Mouse (Mus musculus) stomach, embryonic 16.5 days (tissue): Measurements from ENCODE around the gene Spon1. TPM values are rescaled to one million over a fixed set of nuclear protein-coding genes. Genes with fewer than 3 reads are reported as not detected.

Experiments
- ATAC-seq: fragments of 200-750 bp; cut with Nextera tagmentation; 2 replicates; pipeline ENCODE4 v1.8.0; 2017; ENCODE audit warnings: moderate number of reproducible peaks, moderate TSS enrichment; ENCODE audit not compliant: insufficient read depth, low FRiP score
- H3K27ac ChIP-seq: fragments of 300-500 bp; sonication (generic); 2 replicates; pipeline ENCODE4 v1.5.1; 2014; ENCODE audit warnings: low read length
- H3K27me3 ChIP-seq: fragments of 300-500 bp; sonication (generic); 2 replicates; pipeline ENCODE4 v1.6.1; 2014; ENCODE audit warnings: low read length, control low read depth, mixed read lengths; ENCODE audit not compliant: control insufficient read depth, insufficient read depth
- H3K36me3 ChIP-seq: fragments of 300-500 bp; sonication (generic); 2 replicates; pipeline ENCODE4 v1.6.1; 2014; ENCODE audit warnings: low read length; ENCODE audit not compliant: control insufficient read depth, insufficient read depth
- H3K4me1 ChIP-seq: fragments of 300-500 bp; sonication (generic); 2 replicates; pipeline ENCODE4 v1.6.1; 2014; ENCODE audit warnings: low read length, control low read depth, mixed read lengths; ENCODE audit not compliant: control insufficient read depth, insufficient read depth
- H3K4me2 ChIP-seq: fragments of 300-500 bp; sonication (generic); 2 replicates; pipeline ENCODE4 v1.6.1; 2014; ENCODE audit warnings: low read depth, low read length, mixed read lengths
- H3K4me3 ChIP-seq: fragments of 300-500 bp; sonication (generic); replicated peaks from 2 replicates; pipeline ENCODE4 v1.5.1; 2014; ENCODE audit warnings: mild to moderate bottlenecking, low read length
- H3K9ac ChIP-seq: fragments of 300-500 bp; sonication (generic); 2 replicates; pipeline ENCODE4 v1.6.1; 2014; ENCODE audit warnings: low read length
- H3K9me3 ChIP-seq: fragments of 300-500 bp; sonication (generic); replicated peaks from 2 replicates; pipeline ENCODE4 v1.6.1; 2016; ENCODE audit warnings: low read length, control low read depth; ENCODE audit not compliant: control insufficient read depth
- WGBS: fragments of 180-500 bp; shearing (Covaris S2); extraction: QIAGEN DNeasy Blood & Tissue Kit; methylation state at CpG from one replicate; pipeline ENCODE4 v1.1.7; 2014; 5-methylcytosine and 5-hydroxymethylcytosine counted together
- polyA plus RNA-seq: library from polyadenylated mRNA; unstranded; fragments of >200 nt; fragmentation: Nextera tagmentation; extraction: Ambion mirVana; gene quantifications from 2 replicates; pipeline ENCODE4 v1.2.1, GENCODE M21; 2015

Gene Spon1
- polyA plus RNA-seq, 1 experiment from 2014 or later, result 17.8 TPM

DNA sequence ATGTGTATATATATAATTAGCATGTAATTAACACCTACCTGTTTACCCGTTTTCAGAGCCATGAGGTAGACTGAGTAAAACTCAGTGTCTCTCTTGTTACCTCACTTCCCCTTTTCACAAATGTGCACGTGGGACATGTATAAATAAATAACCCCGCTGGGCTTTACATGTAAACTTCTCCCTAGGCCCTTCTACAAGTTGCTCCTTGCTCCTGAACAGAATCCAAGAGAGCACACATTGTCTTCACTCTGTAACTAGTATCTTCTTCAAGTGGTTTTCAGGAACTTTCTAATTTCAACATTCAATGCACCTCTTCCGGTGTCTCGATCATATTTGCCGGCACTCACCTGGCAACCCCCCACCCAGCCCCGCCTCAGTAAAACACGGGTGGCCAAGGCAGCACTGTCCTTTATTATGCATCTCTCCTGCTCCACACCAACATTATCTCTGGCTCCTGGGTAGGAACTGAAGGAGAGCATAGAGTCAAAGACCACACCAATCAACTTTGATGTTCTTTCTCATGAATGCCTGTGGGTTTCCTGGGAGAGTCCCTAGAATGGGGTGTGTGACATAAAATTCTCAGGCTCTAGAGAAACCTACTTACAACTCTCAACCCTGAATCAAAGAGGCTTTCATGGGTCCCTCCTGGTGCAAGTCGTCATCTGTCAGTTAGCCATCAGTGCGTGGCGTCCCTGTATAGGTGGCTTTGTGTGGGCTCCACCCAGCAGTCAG, 304.1 kb downstream of the Spon1 start:
- WGBS, result 79% methylated on average over 11 of the region's 11 CpGs

DNA sequence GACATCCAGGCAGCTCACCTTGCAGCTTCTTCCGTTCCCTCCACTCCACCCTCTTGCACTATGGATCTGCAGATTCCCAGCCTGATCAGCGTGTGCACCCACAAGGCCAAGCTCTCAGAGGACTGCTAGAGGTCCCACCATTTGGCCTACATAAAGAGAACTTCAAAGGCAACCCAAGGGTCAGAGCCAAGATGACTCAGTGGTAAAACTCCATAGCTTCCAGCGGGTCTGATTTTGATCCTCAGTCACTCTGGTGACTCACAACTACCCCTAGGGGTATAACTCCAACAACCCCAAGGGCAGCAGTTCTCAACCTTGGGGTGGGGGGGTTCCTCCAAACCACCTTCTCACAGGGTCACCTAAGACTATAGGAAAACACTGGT, 304.7 kb downstream of the Spon1 start:
- H3K4me2 ChIP-seq, result no peak overlapping the region
- H3K4me1 ChIP-seq, result peaks cover 24% of the 10 kb centered on the region
- no peaks in the 10 kb centered on the region for H3K27me3 ChIP-seq
- 81% methylated on average over 3 of the region's 3 CpGs for WGBS
- ATAC-seq, result no peak
- H3K9ac ChIP-seq, result no peak overlapping the region
- no peak overlapping the region for H3K27ac ChIP-seq
- no peaks in the 10 kb centered on the region for H3K9me3 ChIP-seq
- H3K4me3 ChIP-seq, result no peak overlapping the region
- no peaks in the 10 kb centered on the region for H3K36me3 ChIP-seq

More for the DNA sequence above, 304.1 kb downstream of the Spon1 start:
- no peak overlapping the region for H3K4me2 ChIP-seq
- H3K36me3 ChIP-seq, result no peaks in the 10 kb centered on the region
- no peak for ATAC-seq
- H3K4me3 ChIP-seq, result no peak overlapping the region
- no peaks in the 10 kb centered on the region for H3K27me3 ChIP-seq
- no peak overlapping the region for H3K9ac ChIP-seq
- no peak overlapping the region for H3K27ac ChIP-seq
- H3K4me1 ChIP-seq, result peaks cover 29% of the 10 kb centered on the region
- H3K9me3 ChIP-seq, result no peaks in the 10 kb centered on the region

DNA sequence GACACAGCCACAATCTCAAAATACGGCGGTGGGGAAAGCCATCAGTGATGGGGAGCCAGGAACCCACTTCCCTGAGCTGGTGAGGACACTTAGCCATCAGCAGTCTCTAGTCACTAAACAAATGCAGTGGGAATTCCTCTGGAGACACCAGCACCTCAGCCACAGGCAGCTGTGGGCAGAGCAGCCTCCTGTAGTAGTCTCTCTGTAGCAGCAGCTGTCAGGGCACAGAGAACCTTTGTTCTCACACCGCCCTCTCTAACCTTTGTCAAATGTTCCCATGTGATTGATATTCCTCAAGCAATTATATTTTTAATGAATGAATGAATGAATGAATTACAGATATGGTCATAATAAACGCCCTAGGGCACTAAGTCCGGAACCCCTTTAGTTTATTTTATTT, 305.6 kb downstream of the Spon1 start:
- Histone ChIP-seq H3K9me3 (no peaks in the 10 kb centered on the region), H3K36me3 (no peaks in the 10 kb centered on the region), H3K9ac (no peak overlapping the region; the same call in 1 of the 2 replicates), H3K4me1 (peaks cover 15% of the 10 kb centered on the region), H3K27me3 (no peaks in the 10 kb centered on the region), H3K4me3 (no peak overlapping the region), H3K4me2 (no peak overlapping the region), H3K27ac (peak overlapping the region; percentile 78; the same call in 1 of the 2 replicates)
- no peak for ATAC-seq
- 65% methylated on average over 5 of the region's 5 CpGs for WGBS

DNA sequence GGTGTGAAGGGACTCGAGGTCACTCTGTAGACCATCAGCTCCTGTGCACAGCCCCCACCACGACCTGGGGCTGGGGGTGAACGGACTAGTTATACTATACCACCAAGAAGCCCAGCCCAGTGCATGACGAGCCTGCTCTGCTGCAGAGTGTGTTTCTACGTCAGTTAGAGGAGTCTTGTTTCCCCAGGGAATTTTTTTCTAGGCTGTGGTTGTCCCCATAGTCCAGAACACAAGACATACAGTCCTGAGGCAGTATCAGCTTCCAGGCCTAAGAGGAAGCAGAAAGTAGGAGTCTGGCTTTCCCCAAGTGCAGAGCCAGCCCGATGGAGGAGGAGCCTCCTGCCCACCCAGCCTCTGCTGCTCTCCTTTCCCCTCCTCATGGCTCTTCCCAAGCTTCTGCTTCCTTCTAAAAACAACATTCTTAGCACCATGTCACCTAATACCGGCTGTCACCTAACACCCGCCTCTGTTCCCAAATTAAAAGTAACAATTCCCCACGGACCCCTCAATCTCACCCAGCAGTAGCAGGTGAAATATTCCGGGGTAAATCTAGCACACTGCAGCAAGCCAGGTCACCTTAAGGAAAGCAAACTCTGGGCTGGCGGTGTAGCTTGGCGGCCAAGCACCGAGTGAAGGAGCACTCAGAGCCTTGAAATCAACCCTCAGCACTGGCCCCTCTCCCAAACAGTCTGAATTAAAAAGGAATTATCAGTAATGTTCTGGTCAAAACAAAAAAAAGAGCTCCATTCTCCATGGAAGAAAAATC, 306.2 kb downstream of the Spon1 start:
- 13% methylated on average over 13 of the region's 13 CpGs for WGBS
- H3K4me3 ChIP-seq, result no peak overlapping the region

DNA sequence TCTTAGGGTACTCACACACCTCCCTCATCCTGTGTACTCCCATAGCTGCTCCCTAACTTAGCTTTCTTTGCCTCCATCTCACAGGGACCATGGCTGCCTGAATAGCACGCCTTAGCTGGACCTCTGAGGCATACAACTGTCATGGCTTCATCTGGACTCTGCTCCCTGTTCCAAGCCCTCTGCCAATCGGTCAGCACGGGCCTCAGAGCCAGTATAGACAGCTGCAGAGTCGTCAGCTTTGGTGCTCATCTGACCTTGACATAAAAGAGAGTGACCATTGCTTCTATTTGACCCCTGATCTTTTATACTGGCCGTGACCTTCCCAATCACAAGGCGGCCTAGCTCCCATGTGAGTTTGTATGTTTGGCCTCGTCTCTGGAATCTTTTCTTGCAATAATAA, 308.3 kb downstream of the Spon1 start:
- Histone ChIP-seq H3K9me3 (no peaks in the 10 kb centered on the region), H3K27ac (no peak overlapping the region), H3K9ac (no peak overlapping the region), H3K4me1 (peaks cover 12% of the 10 kb centered on the region), H3K36me3 (no peaks in the 10 kb centered on the region), H3K27me3 (no peaks in the 10 kb centered on the region), H3K4me3 (no peak overlapping the region), H3K4me2 (no peak overlapping the region)
- no peak for ATAC-seq
- WGBS, result 70% methylated on average over 7 of the region's 7 CpGs

More for the DNA sequence above, 306.2 kb downstream of the Spon1 start:
- Histone ChIP-seq H3K36me3 (no peaks in the 10 kb centered on the region), H3K4me1 (peaks cover 12% of the 10 kb centered on the region), H3K9me3 (no peaks in the 10 kb centered on the region), H3K27ac (peak overlapping the region; percentile 78), H3K9ac (peak overlapping the region; percentile 24), H3K27me3 (no peaks in the 10 kb centered on the region), H3K4me2 (peak overlapping the region; percentile 32)
- ATAC-seq, result peak; percentile 27; the same call in 1 of the 2 replicates

DNA sequence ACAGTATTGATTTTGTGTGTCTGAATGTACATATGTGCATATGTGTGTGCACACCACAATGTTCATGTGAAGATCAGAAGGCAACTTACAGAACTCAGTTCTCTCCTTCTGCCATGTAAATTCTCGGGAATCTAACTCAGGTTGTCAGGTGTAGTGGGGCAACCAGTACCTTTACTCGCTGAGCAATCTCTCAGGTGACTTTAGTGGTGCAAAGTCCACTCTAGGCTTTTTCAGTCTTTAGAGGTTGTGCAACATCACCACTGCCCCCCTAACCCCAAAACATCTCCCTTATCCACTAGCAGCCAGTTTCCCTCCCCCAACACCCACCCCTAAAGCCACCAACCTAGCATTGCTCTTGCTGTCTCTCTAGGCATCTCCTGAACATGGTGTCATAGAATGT, 308.8 kb downstream of the Spon1 start:
- no peak overlapping the region for H3K27ac ChIP-seq
- H3K9ac ChIP-seq, result no peak overlapping the region
- WGBS, result 77% methylated on average over 2 of the region's 2 CpGs
- H3K27me3 ChIP-seq, result no peaks in the 10 kb centered on the region
- no peak overlapping the region for H3K4me3 ChIP-seq
- no peak overlapping the region for H3K4me2 ChIP-seq
- peaks cover 12% of the 10 kb centered on the region for H3K4me1 ChIP-seq
- no peak for ATAC-seq
- H3K9me3 ChIP-seq, result no peaks in the 10 kb centered on the region
- no peaks in the 10 kb centered on the region for H3K36me3 ChIP-seq

DNA sequence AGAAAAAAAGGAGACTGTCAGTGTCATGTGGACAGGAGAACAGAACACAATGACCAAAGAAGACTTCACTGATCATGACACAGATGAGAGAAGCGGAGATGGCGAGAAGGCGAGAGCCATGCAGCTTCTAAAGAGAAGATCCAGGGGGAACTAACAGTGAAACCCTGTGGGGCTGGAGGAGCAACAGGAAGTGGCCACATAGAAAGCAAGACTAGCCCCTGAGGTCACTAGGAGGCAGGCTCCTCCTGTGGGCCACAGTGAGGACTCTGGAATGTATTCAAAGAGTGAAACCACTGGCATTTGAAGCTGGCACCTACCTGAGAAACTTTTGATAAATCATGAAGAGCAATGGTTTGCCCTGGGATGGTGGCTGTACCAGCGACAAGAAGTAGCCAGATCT, 313.5 kb downstream of the Spon1 start:
- 0 out of 2 replicates have a peak, but pooled peaks cover 5% of the 10 kb centered on the region for H3K4me1 ChIP-seq
- ATAC-seq, result no peak

DNA sequence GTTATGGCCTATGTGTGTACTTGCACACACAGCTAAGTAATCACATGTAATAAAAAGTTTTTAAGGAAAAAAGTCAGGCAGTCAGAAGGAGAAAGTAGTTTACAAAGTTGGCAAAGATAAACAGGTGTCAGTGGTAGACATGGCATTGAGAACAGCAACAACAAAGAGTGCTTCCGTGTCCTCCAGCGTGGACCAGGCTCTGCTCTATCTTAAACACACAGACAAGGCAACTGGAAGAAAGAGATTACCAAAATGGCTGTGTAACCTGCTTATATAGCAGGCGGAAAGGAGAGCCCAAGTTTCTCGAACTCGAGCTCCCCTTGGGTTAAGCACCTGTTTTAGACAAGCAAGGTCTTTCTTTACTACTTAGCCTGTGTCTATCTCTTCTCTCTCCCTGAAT, 314.5 kb downstream of the Spon1 start:
- no peaks in the 10 kb centered on the region for H3K9me3 ChIP-seq
- no peak overlapping the region for H3K4me2 ChIP-seq
- no peak for ATAC-seq
- H3K36me3 ChIP-seq, result no peaks in the 10 kb centered on the region
- H3K4me1 ChIP-seq, result 0 out of 2 replicates have a peak, but pooled peaks cover 5% of the 10 kb centered on the region
- H3K9ac ChIP-seq, result no peak overlapping the region
- H3K27me3 ChIP-seq, result no peaks in the 10 kb centered on the region
- H3K27ac ChIP-seq, result no peak overlapping the region
- H3K4me3 ChIP-seq, result no peak overlapping the region
- WGBS, result 86% methylated on average over 5 of the region's 5 CpGs

More for the DNA sequence above, 313.5 kb downstream of the Spon1 start:
- Histone ChIP-seq H3K4me2 (no peak overlapping the region), H3K27me3 (no peaks in the 10 kb centered on the region), H3K36me3 (no peaks in the 10 kb centered on the region), H3K27ac (no peak overlapping the region), H3K9ac (no peak overlapping the region), H3K4me3 (no peak overlapping the region), H3K9me3 (no peaks in the 10 kb centered on the region)
- WGBS, result 93% methylated on average over 4 of the region's 4 CpGs
